Mouse (Mus musculus): ENCODE data around the gene Gltpd2. TPM values are rescaled to one million over a fixed set of nuclear protein-coding genes. Genes with fewer than 3 reads are reported as not detected.
A peak's percentile ranks its signal among the peaks of the same experiment; 100 is the strongest.

Gltpd2 gene
- polyA plus RNA-seq, 1 experiment from 2014 or later, result not detected

DNA sequence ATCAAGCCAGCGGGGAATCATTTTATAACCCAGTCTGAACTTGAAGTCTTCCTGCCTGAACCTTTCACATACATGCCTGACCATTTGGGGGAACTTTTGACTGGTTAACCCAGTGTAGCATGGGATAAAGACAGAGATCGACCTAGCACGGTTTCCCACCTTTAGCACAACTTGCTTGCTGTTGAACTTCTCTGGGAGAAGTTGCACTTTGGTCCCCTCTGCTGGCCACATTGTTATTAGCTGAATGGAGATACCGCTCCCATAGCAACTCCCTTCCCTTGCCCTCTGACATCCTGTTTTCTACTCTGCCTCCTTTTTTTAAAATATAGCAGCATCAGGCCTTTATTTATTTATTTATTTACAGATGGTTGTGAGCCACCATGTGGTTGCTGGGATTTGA, 12.6 kb upstream of the Gltpd2 start:
- Histone ChIP-seq H3K4me3 (replicated peaks) (no peak overlapping the region), H3K4me1 (peaks cover 5% of the 10 kb centered on the region; the same call in 1 of the 2 replicates), H3K36me3 (replicated peaks) (no peaks in the 10 kb centered on the region), H3K4me2 (no peak overlapping the region), H3K9me3 (no peaks in the 10 kb centered on the region), H3K27ac (no peak overlapping the region), H3K9ac (no peak overlapping the region), H3K27me3 (peaks cover 23% of the 10 kb centered on the region)
- 31% methylated on average over 4 of the region's 4 CpGs for WGBS
- no peak for ATAC-seq (ENCODE audit: low FRiP score)

DNA sequence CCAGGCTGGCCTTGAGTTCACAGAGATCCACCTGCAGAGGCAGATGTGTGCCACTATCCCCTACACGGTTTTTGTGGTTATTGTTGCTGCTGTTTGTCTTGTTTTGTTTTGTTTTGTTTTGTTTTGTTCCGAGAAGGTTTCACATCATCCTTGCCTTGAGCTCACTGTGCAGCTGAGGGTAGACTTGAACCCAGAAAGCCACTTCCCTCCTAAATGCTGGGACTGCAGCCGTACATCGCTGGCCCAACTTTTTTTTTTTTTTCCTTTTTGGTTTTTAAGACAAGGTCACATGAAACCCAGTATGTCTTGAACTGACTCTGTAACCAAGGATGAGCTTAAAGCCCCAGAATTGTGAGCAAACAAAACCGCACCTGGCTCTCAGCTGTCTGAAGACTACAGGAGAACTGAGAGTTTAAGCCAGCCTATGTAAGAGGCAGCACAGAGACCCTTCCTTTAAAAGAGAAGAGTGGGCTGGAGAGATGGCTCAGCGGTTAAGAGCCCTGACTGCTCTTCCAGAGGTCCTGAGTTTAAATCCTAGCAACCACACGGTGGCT, 12.0 kb upstream of the Gltpd2 start:
- no peak overlapping the region for H3K27ac ChIP-seq
- WGBS, result 73% methylated on average over 7 of the region's 7 CpGs
- no peak overlapping the region for H3K4me3 ChIP-seq (replicated peaks)
- peaks cover 23% of the 10 kb centered on the region for H3K27me3 ChIP-seq
- H3K9me3 ChIP-seq, result no peaks in the 10 kb centered on the region
- no peak overlapping the region for H3K4me2 ChIP-seq
- no peak for ATAC-seq (ENCODE audit: low FRiP score)
- no peaks in the 10 kb centered on the region for H3K36me3 ChIP-seq (replicated peaks)
- no peak overlapping the region for H3K9ac ChIP-seq
- peaks cover 5% of the 10 kb centered on the region; the same call in 1 of the 2 replicates for H3K4me1 ChIP-seq

- Histone ChIP-seq H3K4me3 (replicated peaks) (no peak overlapping the region), H3K9ac (no peak overlapping the region; the same call in 1 of the 2 replicates), H3K27ac (no peak overlapping the region), H3K27me3 (peaks cover 31% of the 10 kb centered on the region), H3K9me3 (no peaks in the 10 kb centered on the region), H3K4me2 (peak overlapping the region; percentile 40), H3K36me3 (replicated peaks) (no peaks in the 10 kb centered on the region), H3K4me1 (peaks cover 5% of the 10 kb centered on the region; the same call in 1 of the 2 replicates)
- ATAC-seq (ENCODE audit: low FRiP score), result no peak
- WGBS, result 8% methylated on average over 19 of the region's 19 CpGs
These were observed 9.0 kb upstream of the Gltpd2 start for GRCm38 (mm10) chr11:70509753-70510564.

GRCm38 (mm10) chr11:70511242-70511641, 7.8 kb upstream of the Gltpd2 start:
- H3K27ac ChIP-seq, result no peak overlapping the region
- H3K9ac ChIP-seq, result no peak overlapping the region
- H3K36me3 ChIP-seq (replicated peaks), result no peaks in the 10 kb centered on the region
- peaks cover 5% of the 10 kb centered on the region; the same call in 1 of the 2 replicates for H3K4me1 ChIP-seq
- H3K27me3 ChIP-seq, result peaks cover 24% of the 10 kb centered on the region
- WGBS, result 85% methylated on average over 2 of the region's 2 CpGs
- H3K4me3 ChIP-seq (replicated peaks), result no peak overlapping the region
- no peak overlapping the region for H3K4me2 ChIP-seq
- no peaks in the 10 kb centered on the region for H3K9me3 ChIP-seq
- ATAC-seq (ENCODE audit: low FRiP score), result no peak

GRCm38 (mm10) chr11:70511825-70512224, 7.2 kb upstream of the Gltpd2 start:
- 90% methylated on average over 7 of the region's 7 CpGs for WGBS
- Histone ChIP-seq H3K36me3 (replicated peaks) (no peaks in the 10 kb centered on the region), H3K9ac (no peak overlapping the region), H3K4me3 (replicated peaks) (no peak overlapping the region), H3K9me3 (no peaks in the 10 kb centered on the region), H3K27me3 (peaks cover 24% of the 10 kb centered on the region), H3K4me1 (peaks cover 5% of the 10 kb centered on the region; the same call in 1 of the 2 replicates), H3K27ac (no peak overlapping the region), H3K4me2 (no peak overlapping the region)
- no peak for ATAC-seq (ENCODE audit: low FRiP score)

DNA sequence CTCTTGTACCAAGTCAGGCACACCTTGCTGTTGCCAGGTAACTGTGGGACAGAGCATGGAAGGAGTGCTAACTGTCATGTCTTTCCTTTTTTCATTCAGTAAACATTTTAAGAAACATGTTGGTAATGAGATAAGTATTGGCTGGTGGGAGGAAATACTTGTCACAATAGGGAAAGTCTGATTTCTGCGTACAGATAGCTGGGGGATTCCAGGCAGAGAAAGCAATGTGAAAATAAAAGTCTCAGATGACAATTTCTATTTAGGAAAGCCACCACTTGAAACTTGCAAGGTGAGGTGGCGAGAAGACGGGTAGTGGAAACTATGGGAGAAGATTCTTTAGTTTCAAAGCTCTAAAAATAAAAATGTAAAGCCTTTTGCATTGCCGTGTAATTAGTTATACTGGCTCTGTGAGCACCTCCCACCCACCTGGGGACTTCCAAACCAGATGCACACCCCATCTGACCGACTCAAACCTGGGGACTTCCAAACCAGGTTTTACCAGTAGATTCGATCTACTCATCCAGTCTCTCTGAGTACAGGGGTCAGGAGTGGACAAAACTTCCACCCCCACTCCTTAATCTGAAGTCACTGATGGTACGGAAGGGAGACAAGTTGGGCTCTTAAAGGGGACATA, 6.2 kb upstream of the Gltpd2 start:
- H3K4me1 ChIP-seq, result peaks cover 5% of the 10 kb centered on the region; the same call in 1 of the 2 replicates
- 85% methylated on average over 7 of the region's 7 CpGs for WGBS
- no peak overlapping the region for H3K9ac ChIP-seq
- H3K36me3 ChIP-seq (replicated peaks), result no peaks in the 10 kb centered on the region
- ATAC-seq (ENCODE audit: low FRiP score), result no peak
- H3K27me3 ChIP-seq, result peaks cover 24% of the 10 kb centered on the region
- H3K27ac ChIP-seq, result no peak overlapping the region
- H3K4me2 ChIP-seq, result no peak overlapping the region
- H3K9me3 ChIP-seq, result no peaks in the 10 kb centered on the region
- no peak overlapping the region for H3K4me3 ChIP-seq (replicated peaks)

GRCm38 (mm10) chr11:70513520-70513919, 5.5 kb upstream of the Gltpd2 start:
- WGBS, result 58% methylated on average over 11 of the region's 11 CpGs

DNA sequence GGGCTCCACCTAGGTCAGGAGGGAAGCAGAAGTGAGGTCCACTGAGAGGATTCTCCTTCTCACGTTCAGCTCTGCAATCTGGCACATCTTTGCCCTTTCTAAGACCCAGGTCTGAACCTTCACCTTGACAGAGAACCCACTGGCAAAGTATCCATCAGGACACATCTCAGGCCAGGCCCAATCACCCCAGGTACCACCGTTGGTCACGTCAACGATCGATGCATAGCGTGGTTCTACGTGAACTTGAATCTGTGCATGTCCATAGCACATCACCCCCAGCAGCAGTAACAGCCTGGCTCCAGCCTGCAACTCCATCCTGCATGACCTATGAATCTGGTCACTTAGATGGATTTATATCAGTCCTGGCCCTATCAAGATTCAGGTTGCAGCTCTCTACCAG, 4.7 kb upstream of the Gltpd2 start, which contains the start of gene Vmo1:
TSS of gene Vmo1 (minus strand) at position 329 of the 400 bp plus-strand sequence.
- WGBS, result 91% methylated on average over 7 of the region's 7 CpGs
- H3K4me3 ChIP-seq (replicated peaks), result no peak within 1 kb of the TSS
- H3K9ac ChIP-seq, result no peak within 1 kb of the TSS
- peaks cover 26% of the 10 kb centered on the region for H3K27me3 ChIP-seq
- no peak for ATAC-seq (ENCODE audit: low FRiP score)
- H3K9me3 ChIP-seq, result no peaks in the 10 kb centered on the region
- H3K27ac ChIP-seq, result no peak within 1 kb of the TSS
- no peaks in the 10 kb centered on the region for H3K36me3 ChIP-seq (replicated peaks)
- no peak within 1 kb of the TSS for H3K4me2 ChIP-seq
- peaks cover 5% of the 10 kb centered on the region; the same call in 1 of the 2 replicates for H3K4me1 ChIP-seq

More at GRCm38 (mm10) chr11:70513520-70513919, 5.5 kb upstream of the Gltpd2 start:
- Histone ChIP-seq H3K36me3 (replicated peaks) (no peaks in the 10 kb centered on the region), H3K27me3 (peaks cover 24% of the 10 kb centered on the region), H3K9me3 (no peaks in the 10 kb centered on the region), H3K9ac (no peak overlapping the region), H3K4me2 (no peak overlapping the region), H3K4me3 (replicated peaks) (no peak overlapping the region), H3K27ac (no peak overlapping the region), H3K4me1 (peaks cover 5% of the 10 kb centered on the region; the same call in 1 of the 2 replicates)
- no peak for ATAC-seq (ENCODE audit: low FRiP score)

DNA sequence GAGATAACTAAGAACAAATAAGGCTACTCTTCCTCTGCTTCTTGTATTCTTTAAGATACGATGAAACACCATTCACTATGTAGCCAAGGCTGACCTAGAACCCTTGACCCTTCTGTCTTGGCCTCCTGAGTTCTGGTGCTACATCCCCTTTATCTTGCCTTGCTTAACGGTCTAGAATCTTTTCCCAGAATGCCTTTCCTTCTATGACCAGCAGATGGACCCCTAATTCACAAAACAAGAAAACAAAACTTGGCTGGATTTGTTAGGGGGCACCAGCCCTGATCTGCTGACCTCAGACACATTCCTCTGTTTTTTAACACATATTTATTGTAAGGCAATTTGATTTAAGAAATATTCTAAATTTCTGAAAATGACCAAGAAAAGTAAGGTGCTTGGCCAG, 2.6 kb upstream of the Gltpd2 start:
- Histone ChIP-seq H3K36me3 (replicated peaks) (no peaks in the 10 kb centered on the region), H3K27me3 (peaks cover 25% of the 10 kb centered on the region), H3K4me3 (replicated peaks) (no peak overlapping the region), H3K4me1 (peaks cover 9% of the 10 kb centered on the region), H3K27ac (no peak overlapping the region), H3K4me2 (no peak overlapping the region), H3K9me3 (no peaks in the 10 kb centered on the region), H3K9ac (no peak overlapping the region)
- WGBS, result 35% methylated on average over 2 of the region's 2 CpGs
- ATAC-seq (ENCODE audit: low FRiP score), result no peak

- Histone ChIP-seq H3K27me3 (peaks cover 16% of the 10 kb centered on the region), H3K36me3 (replicated peaks) (no peaks in the 10 kb centered on the region), H3K27ac (no peak overlapping the region), H3K4me1 (peaks cover 9% of the 10 kb centered on the region), H3K4me3 (replicated peaks) (no peak overlapping the region), H3K9ac (no peak overlapping the region), H3K4me2 (no peak overlapping the region), H3K9me3 (no peaks in the 10 kb centered on the region)
- no peak for ATAC-seq (ENCODE audit: low FRiP score)
- whole genome bisulfite sequencing, result 67% methylated on average over 1 of the region's 1 CpGs
These were observed 560 bp upstream of the Gltpd2 start for GRCm38 (mm10) chr11:70518436-70518835.

DNA sequence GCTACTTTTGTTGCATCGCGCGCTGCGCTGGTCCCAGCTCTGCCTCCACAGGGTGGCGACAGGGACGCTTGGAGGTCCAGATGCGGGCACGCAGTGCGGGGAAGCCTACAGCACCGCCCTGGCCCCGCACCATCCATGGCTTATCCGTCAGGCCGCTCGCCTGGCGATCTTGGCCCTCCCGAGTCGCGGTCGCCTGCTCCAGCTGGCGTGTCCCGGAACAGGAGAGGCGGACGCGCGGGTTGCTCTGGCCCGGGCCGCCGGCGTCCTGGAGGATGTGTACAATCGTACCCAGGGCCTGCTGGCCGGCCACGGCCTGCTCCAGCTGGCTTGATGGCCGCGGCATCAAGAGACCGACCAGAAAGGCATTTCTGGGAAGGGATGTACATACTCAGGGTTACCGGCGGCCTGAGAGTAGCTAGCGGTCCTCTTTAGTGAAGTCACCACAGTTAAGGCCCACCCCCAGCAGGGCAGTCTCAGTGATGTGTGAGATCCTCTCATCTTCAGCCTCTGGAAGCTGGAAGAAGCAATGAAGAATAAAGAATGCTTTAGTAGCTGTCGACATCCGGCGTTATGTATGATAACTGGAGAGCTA, 1.3 kb downstream of the Gltpd2 start:
- no peak overlapping the region for H3K27ac ChIP-seq
- 16% methylated on average over 41 of the region's 41 CpGs for WGBS
- H3K9ac ChIP-seq, result peak overlapping the region; percentile 48
- H3K9me3 ChIP-seq, result no peaks in the 10 kb centered on the region
- H3K4me3 ChIP-seq (replicated peaks), result peak overlapping the region; percentile 18
- H3K27me3 ChIP-seq, result peaks cover 14% of the 10 kb centered on the region
- H3K4me1 ChIP-seq, result peaks cover 9% of the 10 kb centered on the region
- ATAC-seq (ENCODE audit: low FRiP score), result no peak; the same call in 1 of the 2 replicates
- no peaks in the 10 kb centered on the region for H3K36me3 ChIP-seq (replicated peaks)
- H3K4me2 ChIP-seq, result peak overlapping the region; percentile 43

All from forebrain, embryonic 12.5 days (tissue).